Mouse (Mus musculus): ENCODE data around the gene Dnajb6. TPM values are rescaled to one million over a fixed set of nuclear protein-coding genes. Genes with fewer than 3 reads are reported as not detected.

The Dnajb6 gene
- polyA plus RNA-seq, 1 experiment from 2014 or later: 227 TPM

DNA sequence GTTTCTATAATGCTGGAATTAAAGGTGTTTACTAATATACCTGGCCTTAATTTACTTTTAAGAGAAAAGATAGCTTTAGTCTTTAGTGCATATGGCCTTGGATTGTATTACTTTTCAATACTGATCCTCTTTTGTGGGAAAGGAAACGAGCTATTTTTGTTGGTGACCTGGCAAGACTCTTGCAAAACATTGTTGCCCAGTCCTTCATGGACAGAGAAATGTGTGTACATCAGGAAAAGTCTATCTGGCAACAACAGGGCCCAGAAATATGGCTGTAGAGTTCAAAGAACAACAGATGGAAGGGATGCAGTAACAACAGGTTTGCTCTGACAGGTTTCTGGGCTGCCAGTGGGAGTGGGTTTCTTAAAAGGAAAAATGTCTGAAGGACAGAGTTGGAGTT is 5.2 kb downstream of the Dnajb6 start:
- H3K9me3 ChIP-seq (ENCODE audit: control insufficient read depth, low read length): no peaks in the 10 kb centered on the region
- H3K27ac ChIP-seq (ENCODE audit: low read depth, low read length): no peak overlapping the region
- H3K4me1 ChIP-seq (ENCODE audit: control insufficient read depth, insufficient read depth, low read length): peaks cover 3% of the 10 kb centered on the region
- H3K4me3 ChIP-seq (ENCODE audit: low read depth, low read length): no peak overlapping the region
- no peak for ATAC-seq (ENCODE audit: insufficient read depth, low FRiP score, low TSS enrichment)
- no peak overlapping the region for H3K9ac ChIP-seq (ENCODE audit: low read length)
- no peak overlapping the region for H3K4me2 ChIP-seq (ENCODE audit: low read depth)
- no peaks in the 10 kb centered on the region for H3K27me3 ChIP-seq (ENCODE audit: control insufficient read depth, insufficient read depth, low read length)
- WGBS: 91% methylated on average over 1 of the region's 1 CpGs
- no peaks in the 10 kb centered on the region for H3K36me3 ChIP-seq (ENCODE audit: control insufficient read depth, insufficient read depth, low read length)
- no peak for DNase-seq (ENCODE audit: low spot score)

DNA sequence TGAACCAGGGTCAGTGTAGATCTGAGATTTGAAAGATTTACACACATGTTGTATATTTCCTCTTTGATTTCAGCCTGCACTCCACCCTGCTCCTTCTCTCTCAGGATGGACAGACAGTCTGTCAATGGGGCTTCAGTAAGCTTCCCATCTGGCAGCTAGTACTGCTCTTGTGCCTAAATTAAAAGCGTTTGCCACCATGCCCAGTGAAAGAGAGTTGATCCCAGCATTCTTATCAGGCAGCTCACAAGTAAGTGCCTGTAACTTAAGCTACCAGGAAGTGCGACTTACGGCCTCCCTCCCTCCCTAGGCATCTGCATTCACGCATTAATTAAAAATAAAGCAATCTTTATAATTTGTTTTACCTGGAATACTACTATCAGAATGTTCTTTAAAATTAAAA is 5.6 kb downstream of the Dnajb6 start:
- WGBS: 88% methylated on average over 4 of the region's 4 CpGs
- Histone ChIP-seq H3K27me3 (ENCODE audit: control insufficient read depth, insufficient read depth, low read length) (no peaks in the 10 kb centered on the region), H3K4me3 (ENCODE audit: low read depth, low read length) (no peak overlapping the region), H3K4me1 (ENCODE audit: control insufficient read depth, insufficient read depth, low read length) (peaks cover 3% of the 10 kb centered on the region), H3K9me3 (ENCODE audit: control insufficient read depth, low read length) (no peaks in the 10 kb centered on the region), H3K36me3 (ENCODE audit: control insufficient read depth, insufficient read depth, low read length) (no peaks in the 10 kb centered on the region), H3K27ac (ENCODE audit: low read depth, low read length) (no peak overlapping the region), H3K4me2 (ENCODE audit: low read depth) (no peak overlapping the region), H3K9ac (ENCODE audit: low read length) (no peak overlapping the region)
- ATAC-seq (ENCODE audit: insufficient read depth, low FRiP score, low TSS enrichment): no peak
- no peak for DNase-seq (ENCODE audit: low spot score)

DNA sequence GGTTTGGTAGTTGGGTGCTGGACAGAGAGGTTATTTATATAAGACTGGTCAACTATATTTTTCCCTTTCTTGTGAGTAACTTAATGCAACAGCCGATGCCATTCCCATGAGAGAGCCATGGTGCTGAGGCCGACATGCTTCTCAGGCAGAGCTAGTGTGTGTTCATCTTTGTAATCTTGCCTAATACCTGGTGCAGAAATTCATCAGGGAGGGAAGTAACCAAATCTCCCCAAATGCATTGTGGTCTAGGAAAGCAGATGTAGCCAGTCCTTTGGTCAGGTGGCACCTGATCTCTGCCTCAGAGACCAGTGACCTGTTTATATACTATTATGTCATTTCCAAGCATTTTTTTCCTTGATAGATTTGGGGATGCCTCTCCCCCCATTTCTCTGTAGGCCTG is 12.2 kb downstream of the Dnajb6 start:
- Histone ChIP-seq H3K4me2 (ENCODE audit: low read depth) (no peak overlapping the region), H3K27ac (ENCODE audit: low read depth, low read length) (no peak overlapping the region), H3K27me3 (ENCODE audit: control insufficient read depth, insufficient read depth, low read length) (no peaks in the 10 kb centered on the region), H3K4me3 (ENCODE audit: low read depth, low read length) (no peak overlapping the region), H3K9ac (ENCODE audit: low read length) (no peak overlapping the region), H3K9me3 (ENCODE audit: control insufficient read depth, low read length) (no peaks in the 10 kb centered on the region), H3K36me3 (ENCODE audit: control insufficient read depth, insufficient read depth, low read length) (peaks cover 9% of the 10 kb centered on the region; the same call in 1 of the 2 replicates), H3K4me1 (ENCODE audit: control insufficient read depth, insufficient read depth, low read length) (no peaks in the 10 kb centered on the region)
- DNase-seq (ENCODE audit: low spot score): no peak
- ATAC-seq (ENCODE audit: insufficient read depth, low FRiP score, low TSS enrichment): no peak
- WGBS: 89% methylated on average over 2 of the region's 2 CpGs

DNA sequence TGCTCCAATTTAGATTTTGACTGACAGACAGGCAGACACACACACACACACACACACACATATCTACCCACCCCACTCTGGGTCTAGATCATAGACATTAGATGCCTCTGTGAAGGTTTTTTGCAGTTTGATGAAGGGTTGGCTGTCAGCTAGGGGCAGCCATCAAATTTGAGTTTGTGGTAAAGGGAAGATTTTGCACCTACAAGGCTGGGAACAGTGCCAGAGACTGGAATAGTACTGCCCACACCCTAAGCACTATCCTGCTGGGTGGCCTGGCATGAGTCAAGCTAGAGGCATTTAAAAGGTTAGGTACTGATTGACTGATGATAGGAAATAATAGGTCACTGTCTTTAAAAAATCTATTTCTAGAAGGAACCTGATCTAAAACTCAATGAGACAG is 15.8 kb downstream of the Dnajb6 start:
- no peaks in the 10 kb centered on the region for H3K4me1 ChIP-seq (ENCODE audit: control insufficient read depth, insufficient read depth, low read length)
- ATAC-seq (ENCODE audit: insufficient read depth, low FRiP score, low TSS enrichment): no peak
- no peaks in the 10 kb centered on the region for H3K27me3 ChIP-seq (ENCODE audit: control insufficient read depth, insufficient read depth, low read length)
- H3K9me3 ChIP-seq (ENCODE audit: control insufficient read depth, low read length): no peaks in the 10 kb centered on the region
- H3K4me3 ChIP-seq (ENCODE audit: low read depth, low read length): no peak overlapping the region
- no peak overlapping the region for H3K27ac ChIP-seq (ENCODE audit: low read depth, low read length)
- no peak overlapping the region for H3K9ac ChIP-seq (ENCODE audit: low read length)
- no peak for DNase-seq (ENCODE audit: low spot score)
- H3K4me2 ChIP-seq (ENCODE audit: low read depth): no peak overlapping the region
- peaks cover 11% of the 10 kb centered on the region; the same call in 1 of the 2 replicates for H3K36me3 ChIP-seq (ENCODE audit: control insufficient read depth, insufficient read depth, low read length)

DNA sequence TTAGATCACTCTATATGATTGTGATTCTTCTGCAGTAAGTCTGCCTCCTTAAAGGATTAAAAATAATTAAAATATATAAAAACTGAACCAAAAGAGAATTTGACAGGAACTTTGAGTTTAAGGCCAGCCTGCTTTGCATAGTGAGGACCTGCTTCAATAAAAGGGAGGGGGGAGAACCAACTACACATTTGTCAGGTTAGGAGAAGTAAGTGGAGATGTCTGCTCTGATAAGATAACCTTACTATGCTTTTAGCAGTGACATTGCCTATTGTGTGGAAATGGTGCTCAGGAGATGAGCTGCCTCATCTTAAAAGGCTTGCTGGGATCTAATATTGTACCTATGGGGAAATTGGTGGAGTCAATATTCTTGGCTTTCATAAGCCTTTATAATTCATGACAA is 17.4 kb downstream of the Dnajb6 start:
- Histone ChIP-seq H3K9me3 (ENCODE audit: control insufficient read depth, low read length) (no peaks in the 10 kb centered on the region), H3K27ac (ENCODE audit: low read depth, low read length) (no peak overlapping the region), H3K27me3 (ENCODE audit: control insufficient read depth, insufficient read depth, low read length) (no peaks in the 10 kb centered on the region), H3K4me1 (ENCODE audit: control insufficient read depth, insufficient read depth, low read length) (no peaks in the 10 kb centered on the region), H3K4me2 (ENCODE audit: low read depth) (no peak overlapping the region), H3K36me3 (ENCODE audit: control insufficient read depth, insufficient read depth, low read length) (peaks cover 11% of the 10 kb centered on the region), H3K4me3 (ENCODE audit: low read depth, low read length) (no peak overlapping the region), H3K9ac (ENCODE audit: low read length) (no peak overlapping the region)
- ATAC-seq (ENCODE audit: insufficient read depth, low FRiP score, low TSS enrichment) (no peak), DNase-seq (ENCODE audit: low spot score) (no peak)

DNA sequence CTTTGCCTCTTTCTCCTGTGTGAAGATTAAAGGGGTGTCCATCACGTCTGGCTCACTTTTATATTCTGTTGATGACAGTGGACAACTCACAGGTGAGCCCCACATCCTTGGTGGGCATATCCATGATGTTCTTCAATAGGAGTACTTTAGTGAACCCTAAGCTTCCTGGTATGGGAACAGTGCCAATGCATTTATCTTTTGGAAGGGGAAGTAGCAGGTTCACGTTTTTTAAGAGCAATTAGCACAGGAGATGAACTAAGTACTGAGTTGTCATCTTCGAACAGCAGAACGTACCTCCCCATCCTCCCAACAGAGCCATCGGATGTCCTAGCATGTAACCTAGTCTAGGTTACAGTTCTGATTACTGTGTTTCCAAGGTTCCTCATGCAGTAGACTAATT is 23.8 kb downstream of the Dnajb6 start:
- Histone ChIP-seq H3K4me2 (ENCODE audit: low read depth) (no peak overlapping the region), H3K36me3 (ENCODE audit: control insufficient read depth, insufficient read depth, low read length) (no peaks in the 10 kb centered on the region; the same call in none of the 2 replicates), H3K4me3 (ENCODE audit: low read depth, low read length) (no peak overlapping the region), H3K27me3 (ENCODE audit: control insufficient read depth, insufficient read depth, low read length) (no peaks in the 10 kb centered on the region), H3K9me3 (ENCODE audit: control insufficient read depth, low read length) (no peaks in the 10 kb centered on the region), H3K4me1 (ENCODE audit: control insufficient read depth, insufficient read depth, low read length) (no peaks in the 10 kb centered on the region), H3K27ac (ENCODE audit: low read depth, low read length) (no peak overlapping the region), H3K9ac (ENCODE audit: low read length) (no peak overlapping the region)
- ATAC-seq (ENCODE audit: insufficient read depth, low FRiP score, low TSS enrichment) (no peak), DNase-seq (ENCODE audit: low spot score) (no peak)
- 92% methylated on average over 5 of the region's 5 CpGs for WGBS

DNA sequence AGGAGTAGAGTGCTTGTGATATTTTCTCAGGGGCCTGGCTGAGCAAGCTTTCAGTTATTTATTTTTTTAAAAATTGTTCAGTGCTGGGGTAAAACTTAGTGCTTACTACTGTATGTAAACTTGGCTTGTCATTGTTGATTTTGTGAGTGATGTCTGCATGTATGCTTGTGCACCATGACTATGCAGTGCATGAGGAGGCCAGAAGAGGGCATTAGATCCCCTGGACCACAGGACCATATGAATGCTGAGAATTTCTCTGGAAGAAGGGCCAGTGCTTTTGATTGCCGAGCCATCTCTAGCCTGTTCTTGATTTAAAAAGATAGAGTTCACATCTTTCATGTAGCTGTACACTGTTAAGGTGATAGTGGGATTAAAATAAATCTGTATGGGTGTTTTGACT is 35.4 kb downstream of the Dnajb6 start:
- Histone ChIP-seq H3K4me1 (ENCODE audit: control insufficient read depth, insufficient read depth, low read length) (no peaks in the 10 kb centered on the region), H3K27me3 (ENCODE audit: control insufficient read depth, insufficient read depth, low read length) (no peaks in the 10 kb centered on the region), H3K36me3 (ENCODE audit: control insufficient read depth, insufficient read depth, low read length) (no peaks in the 10 kb centered on the region; the same call in 1 of the 2 replicates), H3K27ac (ENCODE audit: low read depth, low read length) (no peak overlapping the region), H3K4me2 (ENCODE audit: low read depth) (no peak overlapping the region), H3K9ac (ENCODE audit: low read length) (no peak overlapping the region), H3K9me3 (ENCODE audit: control insufficient read depth, low read length) (no peaks in the 10 kb centered on the region), H3K4me3 (ENCODE audit: low read depth, low read length) (no peak overlapping the region)
- ATAC-seq (ENCODE audit: insufficient read depth, low FRiP score, low TSS enrichment) (no peak), DNase-seq (ENCODE audit: low spot score) (no peak)
- WGBS: 90% methylated on average over 1 of the region's 1 CpGs

DNA sequence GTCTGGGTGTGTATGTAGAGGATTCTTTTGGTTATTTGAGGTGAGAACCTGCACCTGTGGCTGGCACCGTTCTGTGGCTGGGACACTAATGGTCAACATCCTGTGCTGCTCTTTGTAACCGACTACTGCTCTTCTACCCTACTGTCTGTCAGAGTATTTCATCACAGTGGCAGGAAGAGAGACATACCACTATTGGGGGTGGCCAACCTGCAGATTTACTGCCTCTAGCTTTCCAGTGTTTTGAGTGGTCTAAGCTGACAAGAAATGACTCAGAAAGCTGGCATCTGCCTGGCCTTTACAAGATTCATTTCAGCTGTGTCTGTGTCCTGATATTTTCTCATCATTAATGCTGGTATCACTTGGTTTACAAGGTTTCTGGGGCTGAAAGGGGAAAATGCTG is 36.5 kb downstream of the Dnajb6 start:
- H3K9me3 ChIP-seq (ENCODE audit: control insufficient read depth, low read length): no peaks in the 10 kb centered on the region
- DNase-seq (ENCODE audit: low spot score) (no peak), ATAC-seq (ENCODE audit: insufficient read depth, low FRiP score, low TSS enrichment) (no peak)
- 88% methylated on average over 2 of the region's 2 CpGs for WGBS
- H3K4me2 ChIP-seq (ENCODE audit: low read depth): no peak overlapping the region
- H3K4me1 ChIP-seq (ENCODE audit: control insufficient read depth, insufficient read depth, low read length): no peaks in the 10 kb centered on the region
- H3K9ac ChIP-seq (ENCODE audit: low read length): no peak overlapping the region
- H3K4me3 ChIP-seq (ENCODE audit: low read depth, low read length): no peak overlapping the region
- no peak overlapping the region for H3K27ac ChIP-seq (ENCODE audit: low read depth, low read length)
- no peaks in the 10 kb centered on the region; the same call in 1 of the 2 replicates for H3K36me3 ChIP-seq (ENCODE audit: control insufficient read depth, insufficient read depth, low read length)
- no peaks in the 10 kb centered on the region for H3K27me3 ChIP-seq (ENCODE audit: control insufficient read depth, insufficient read depth, low read length)

DNA sequence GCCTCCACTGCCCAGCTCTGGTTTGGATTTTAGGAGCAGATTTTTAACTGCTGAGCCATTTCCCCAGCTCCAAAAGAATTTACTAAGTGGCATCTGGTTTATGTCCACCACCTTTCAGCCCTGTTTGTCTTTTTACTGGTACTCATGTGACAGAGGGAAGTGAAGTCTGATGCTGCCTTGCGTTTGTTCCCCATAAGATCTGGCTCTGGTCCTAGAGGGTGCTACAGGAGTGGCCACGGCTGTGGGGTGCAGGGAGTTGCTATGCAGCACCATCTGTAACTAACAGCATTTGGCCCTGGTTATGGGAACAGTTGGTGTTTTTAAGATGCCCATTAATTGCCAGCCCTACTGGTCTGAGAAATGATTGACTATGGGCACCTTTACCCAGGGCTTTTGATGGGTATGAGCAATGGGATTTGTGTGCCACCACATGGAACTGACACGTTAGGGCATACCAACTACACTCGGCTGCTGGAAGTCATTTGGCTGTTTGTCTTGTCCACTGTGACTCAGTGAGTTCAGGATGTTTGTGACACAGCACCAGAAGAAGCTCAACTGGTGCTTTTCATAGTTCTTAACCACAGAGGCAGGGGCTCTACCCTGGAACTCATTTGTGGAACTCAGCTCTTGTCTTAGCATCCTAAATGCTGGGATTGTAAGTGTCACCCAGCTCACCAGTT is 37.3 kb downstream of the Dnajb6 start:
- Histone ChIP-seq H3K4me3 (ENCODE audit: low read depth, low read length) (no peak overlapping the region), H3K4me2 (ENCODE audit: low read depth) (no peak overlapping the region), H3K27ac (ENCODE audit: low read depth, low read length) (no peak overlapping the region), H3K9ac (ENCODE audit: low read length) (no peak overlapping the region), H3K9me3 (ENCODE audit: control insufficient read depth, low read length) (no peaks in the 10 kb centered on the region), H3K27me3 (ENCODE audit: control insufficient read depth, insufficient read depth, low read length) (no peaks in the 10 kb centered on the region), H3K4me1 (ENCODE audit: control insufficient read depth, insufficient read depth, low read length) (no peaks in the 10 kb centered on the region), H3K36me3 (ENCODE audit: control insufficient read depth, insufficient read depth, low read length) (peaks cover under 1% of the 10 kb centered on the region; the same call in 1 of the 2 replicates)
- DNase-seq (ENCODE audit: low spot score) (no peak), ATAC-seq (ENCODE audit: insufficient read depth, low FRiP score, low TSS enrichment) (no peak)
- 88% methylated on average over 4 of the region's 4 CpGs for WGBS

All from neural tube, embryonic 11.5 days (tissue).